ENCODE assay signal across 27 mouse cellular contexts in genomic region chr6:142161171-142161570, GRCm38 (mm10). TPM values are rescaled to one million over a fixed set of nuclear protein-coding genes. Genes with fewer than 3 reads are reported as not detected.
"Had no signal": no experiment of that assay in that cellular context is flagged by ENCODE, and none has a peak within 500 bp of the region (broad histone marks: within the 10 kb centered on the region; RNA-seq: fewer than 3 reads in every experiment).

No protein-coding gene starts in this region.

- H3K36me3 ChIP-seq: forebrain, embryonic 15.5 days; heart, embryonic 13.5 days; heart, embryonic 15.5 days; hindbrain, embryonic 13.5 days; hindbrain, embryonic 15.5 days; limb, embryonic 13.5 days; limb, embryonic 15.5 days; liver, embryonic 12.5 days had no signal

- H3K27ac ChIP-seq: forebrain, embryonic 15.5 days; heart, adult 2 months; heart, embryonic 13.5 days; heart, embryonic 15.5 days; hindbrain, embryonic 13.5 days; hindbrain, embryonic 15.5 days; hindbrain, postnatal 0 days; limb, embryonic 13.5 days; limb, embryonic 15.5 days; liver, embryonic 12.5 days; liver, embryonic 14.5 days had no signal

- H3K27me3 ChIP-seq: forebrain, embryonic 15.5 days; heart, embryonic 13.5 days; heart, embryonic 15.5 days; hindbrain, embryonic 13.5 days; hindbrain, embryonic 15.5 days; limb, embryonic 13.5 days; limb, embryonic 15.5 days; liver, embryonic 12.5 days had no signal

- H3K4me2 ChIP-seq: forebrain, embryonic 15.5 days; heart, embryonic 11.5 days; heart, embryonic 13.5 days; heart, embryonic 15.5 days; hindbrain, embryonic 13.5 days; hindbrain, embryonic 15.5 days; limb, embryonic 13.5 days; limb, embryonic 15.5 days; liver, embryonic 12.5 days had no signal

- H3K9me3 ChIP-seq: forebrain, embryonic 15.5 days; heart, embryonic 13.5 days; heart, embryonic 15.5 days; hindbrain, embryonic 13.5 days; hindbrain, embryonic 15.5 days; limb, embryonic 13.5 days; limb, embryonic 15.5 days; liver, embryonic 12.5 days had no signal

- H3K9ac ChIP-seq: forebrain, embryonic 15.5 days; forebrain, postnatal 0 days; heart, embryonic 13.5 days; heart, embryonic 15.5 days; hindbrain, embryonic 13.5 days; hindbrain, embryonic 15.5 days; limb, embryonic 13.5 days; limb, embryonic 15.5 days; liver, embryonic 12.5 days; liver, embryonic 14.5 days had no signal

- H3K4me1 ChIP-seq: forebrain, embryonic 15.5 days; heart, embryonic 13.5 days; heart, embryonic 15.5 days; hindbrain, embryonic 13.5 days; hindbrain, embryonic 15.5 days; limb, embryonic 13.5 days; limb, embryonic 15.5 days; liver, embryonic 12.5 days had no signal

- H3K4me3 ChIP-seq: forebrain, embryonic 15.5 days; heart, adult 2 months; heart, embryonic 13.5 days; heart, embryonic 15.5 days; hindbrain, embryonic 13.5 days; hindbrain, embryonic 15.5 days; limb, embryonic 13.5 days; limb, embryonic 15.5 days; liver, embryonic 12.5 days had no signal

- ATAC-seq: forebrain, embryonic 15.5 days; forebrain, postnatal 0 days; hindbrain, postnatal 0 days; intestine, embryonic 16.5 days; liver, embryonic 12.5 days had no signal

- DNase-seq: forebrain, postnatal 0 days; gastrocnemius, postnatal 14 days; gastrocnemius, postnatal 36 days; heart, adult 11 months; heart, adult 2 months; heart, postnatal 14 days; heart, postnatal 36 days; layer of hippocampus, adult 9-11 months; layer of hippocampus, postnatal 36 days; left cerebral cortex, postnatal 4 days had no signal

RNA-seq across cellular contexts. Expression of gene Slco1a6, which starts 47.1 kb away (rescaled TPM):
- polyA plus RNA-seq: forebrain, embryonic 15.5 days; forebrain, postnatal 0 days; heart, adult 2 months; heart, embryonic 11.5 days; heart, embryonic 13.5 days; heart, postnatal 0 days; hindbrain, postnatal 0 days; intestine, embryonic 14.5 days; intestine, embryonic 16.5 days; large intestine, adult 2 months; limb, embryonic 11.5 days; limb, embryonic 13.5 days; limb, embryonic 15.5 days; liver, adult 2 months; liver, embryonic 12.5 days; liver, embryonic 14.5 days had no signal
